Mouse (Mus musculus) gastrocnemius, postnatal 36 days (tissue): ENCODE results near the gene Mpeg1. TPM values are rescaled to one million over a fixed set of nuclear protein-coding genes. Genes with fewer than 3 reads are reported as not detected.

ENCODE experiments used
- DNase-seq, 2 experiments: peaks; one replicate each; pipeline ENCODE4 v3.0.0; 2022
- intact Hi-C: fragments of 180-260 bp; cut with DNase I; formaldehyde crosslinking; loops from one replicate; pipeline ENCODE4 v1.15.1; 2025
- total RNA-seq, 2 experiments: library from RNA; stranded (reverse); gene quantifications; 2 replicates each; pipeline ENCODE4 v1.2.3; 2021

Mpeg1 gene
- total RNA-seq, 2 experiments from 2014 or later = 1.1 to 2.7 TPM

- intact Hi-C loops = no loop called here
- no peak for DNase-seq
Measured at GRCm38 (mm10) chr19:12488205-12488966, 27.8 kb downstream of the Mpeg1 start.

- DNase-seq = no peak
- intact Hi-C loops = no loop called here
Measured at GRCm38 (mm10) chr19:12488969-12489674, 28.5 kb downstream of the Mpeg1 start.

GRCm38 (mm10) chr19:12489675-12490570 is 29.3 kb downstream of the Mpeg1 start:
- intact Hi-C loops = no loop called here
- DNase-seq = no peak

- DNase-seq = no peak
- intact Hi-C loops = no loop called here
Measured at GRCm38 (mm10) chr19:12491636-12492035, 31.1 kb downstream of the Mpeg1 start.

GRCm38 (mm10) chr19:12493453-12494186 is 33.0 kb downstream of the Mpeg1 start:
- intact Hi-C loops = no loop called here

GRCm38 (mm10) chr19:12494187-12494458 is 33.5 kb downstream of the Mpeg1 start:
- DNase-seq = no peak
- intact Hi-C loops = no loop called here

More at GRCm38 (mm10) chr19:12493453-12494186, 33.0 kb downstream of the Mpeg1 start:
- DNase-seq = no peak

GRCm38 (mm10) chr19:12494972-12495535 is 34.5 kb downstream of the Mpeg1 start:
- no peak for DNase-seq
- intact Hi-C loops = no loop called here

GRCm38 (mm10) chr19:12496241-12496640 is 35.7 kb downstream of the Mpeg1 start:
- DNase-seq = no peak
- intact Hi-C loops = no loop called here

GRCm38 (mm10) chr19:12497909-12498308 is 37.3 kb downstream of the Mpeg1 start:
- intact Hi-C loops = no loop called here
- DNase-seq = no peak

GRCm38 (mm10) chr19:12498321-12498720 is 37.7 kb downstream of the Mpeg1 start:
- intact Hi-C loops = no loop called here
- no peak for DNase-seq

GRCm38 (mm10) chr19:12498941-12499340 is 38.4 kb downstream of the Mpeg1 start:
- intact Hi-C loops = no loop called here
- DNase-seq = no peak

GRCm38 (mm10) chr19:12499485-12499884 is 38.9 kb downstream of the Mpeg1 start:
- no peak for DNase-seq
- intact Hi-C loops = no loop called here

- intact Hi-C loops = loop anchor here (5.0 kb wide), 1 partner anchor 33 kb away; no protein-coding TSS in a partner anchor
- no peak for DNase-seq
Measured at GRCm38 (mm10) chr19:12500124-12500523, 39.5 kb downstream of the Mpeg1 start.

GRCm38 (mm10) chr19:12500881-12501311 is 40.3 kb downstream of the Mpeg1 start:
- peak in 1 of 2 experiments; percentile 43 for DNase-seq
- intact Hi-C loops = loop anchor here (5.0 kb wide), 1 partner anchor 34 kb away; no protein-coding TSS in a partner anchor

GRCm38 (mm10) chr19:12501370-12502347 is 41.1 kb downstream of the Mpeg1 start, which contains the start of gene Dtx4:
Dtx4 (minus strand) TSS chr19:12501454.
- intact Hi-C loops = loop anchor here (5.0 kb wide), 1 partner anchor 34 kb away; no protein-coding TSS in a partner anchor
- DNase-seq = peak; percentile 93

- no peak for DNase-seq
- intact Hi-C loops = loop anchor here (5.0 kb wide), 1 partner anchor 35 kb away; no protein-coding TSS in a partner anchor
Measured at GRCm38 (mm10) chr19:12502756-12503155, 42.2 kb downstream of the Mpeg1 start.

- intact Hi-C loops = no loop called here
- DNase-seq = no peak
Measured at GRCm38 (mm10) chr19:12514621-12515020, 54.0 kb downstream of the Mpeg1 start.
